Mouse (Mus musculus) liver, embryonic 11.5 days (tissue): ENCODE measurements around the gene Dnmt3b. TPM values are rescaled to one million over a fixed set of nuclear protein-coding genes. Genes with fewer than 3 reads are reported as not detected.
A peak's percentile ranks its signal among the peaks of the same experiment; 100 is the strongest.
"Not testable (repeated sequence)": the region's sequence is repeated elsewhere in the genome, so short reads cannot be mapped to it uniquely, and the experiment has no call there.

ENCODE experiments used
- ATAC-seq: fragments of 200-750 bp; cut with Nextera tagmentation; replicated peaks from 2 replicates; pipeline ENCODE4 v1.8.0; 2017; ENCODE audit warnings: moderate number of reproducible peaks, mild to moderate bottlenecking, moderate TSS enrichment, moderate library complexity; ENCODE audit not compliant: low FRiP score
- DNase-seq: peaks from one replicate; pipeline ENCODE4 v3.0.0-alpha.2; 2017; ENCODE audit warnings: low spot score
- H3K27ac ChIP-seq: fragments of 300-500 bp; sonication (generic); 2 replicates; pipeline ENCODE4 v1.5.1; 2014; ENCODE audit warnings: mild to moderate bottlenecking, low read depth, low read length, control low read depth
- H3K27me3 ChIP-seq: fragments of 300-500 bp; sonication (generic); replicated peaks from 2 replicates; pipeline ENCODE4 v1.6.1; 2014; ENCODE audit warnings: low read length, mixed read lengths; ENCODE audit not compliant: control insufficient read depth, insufficient read depth
- H3K36me3 ChIP-seq: fragments of 300-500 bp; sonication (generic); 2 replicates; pipeline ENCODE4 v1.6.1; 2014; ENCODE audit warnings: mild to moderate bottlenecking, low read length, moderate library complexity, mixed read lengths; ENCODE audit not compliant: control insufficient read depth, insufficient read depth
- H3K4me1 ChIP-seq: fragments of 300-500 bp; sonication (generic); replicated peaks from 2 replicates; pipeline ENCODE4 v1.6.1; 2014; ENCODE audit warnings: low read length, mixed read lengths; ENCODE audit not compliant: control insufficient read depth, insufficient read depth
- H3K4me2 ChIP-seq: fragments of 300-500 bp; sonication (generic); 2 replicates; pipeline ENCODE4 v1.6.1; 2014; ENCODE audit warnings: mild to moderate bottlenecking, control low read depth, moderate library complexity
- H3K4me3 ChIP-seq: fragments of 300-500 bp; sonication (generic); 2 replicates; pipeline ENCODE4 v1.5.1; 2014; ENCODE audit warnings: low read depth, low read length, control low read depth
- H3K9ac ChIP-seq: fragments of 300-500 bp; sonication (generic); 2 replicates; pipeline ENCODE4 v1.6.1; 2014; ENCODE audit warnings: low read depth, low read length, control low read depth
- H3K9me3 ChIP-seq: fragments of 300-500 bp; sonication (generic); 2 replicates; pipeline ENCODE4 v1.6.1; 2016; ENCODE audit warnings: low read length, inconsistent platforms, mixed read lengths; ENCODE audit not compliant: control insufficient read depth
- WGBS: fragments of 180-500 bp; shearing (Covaris S2); extraction: QIAGEN DNeasy Blood & Tissue Kit; methylation state at CpG from one replicate; pipeline ENCODE4 v1.1.7; 2014; 5-methylcytosine and 5-hydroxymethylcytosine counted together
- polyA plus RNA-seq: library from polyadenylated mRNA; unstranded; fragments of >200 nt; fragmentation: Nextera tagmentation; extraction: Ambion mirVana; gene quantifications from 2 replicates; pipeline ENCODE4 v1.2.1, GENCODE M21; 2014

Gene Dnmt3b
- polyA plus RNA-seq, 1 experiment from 2014 or later, result 27.2 TPM

- Histone ChIP-seq H3K4me3 (no peak overlapping the region), H3K9me3 (no peaks in the 10 kb centered on the region), H3K4me2 (no peak overlapping the region), H3K4me1 (peaks cover 13% of the 10 kb centered on the region), H3K9ac (0 out of 2 replicates have a peak overlapping the region, but pooled peaks have one; percentile 46), H3K36me3 (no peaks in the 10 kb centered on the region), H3K27me3 (no peaks in the 10 kb centered on the region), H3K27ac (peak overlapping the region; percentile 63)
- DNase-seq (no peak), ATAC-seq (peak; percentile 76)
- WGBS, result 59% methylated on average over 3 of the region's 3 CpGs
These were observed 63.4 kb downstream of the Dnmt3b start for GRCm38 (mm10) chr2:153712646-153713091.

DNA sequence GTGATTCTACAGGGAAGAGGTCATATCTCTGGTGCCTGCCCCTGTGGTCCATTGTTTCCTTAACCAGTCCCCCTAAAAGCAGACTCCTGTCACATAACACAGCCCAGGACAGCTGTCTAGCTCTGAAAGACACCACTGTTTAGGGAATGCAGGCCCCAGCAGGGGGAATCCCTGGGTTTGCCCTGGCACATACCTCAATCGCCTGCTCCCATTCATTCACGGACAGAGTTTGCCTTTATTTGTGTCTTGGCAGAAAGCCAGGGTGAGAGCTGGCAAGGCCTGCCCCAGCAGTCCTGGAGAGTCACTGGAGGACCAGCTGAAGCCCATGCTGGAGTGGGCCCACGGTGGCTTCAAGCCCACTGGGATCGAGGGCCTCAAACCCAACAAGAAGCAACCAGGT, 64.0 kb downstream of the Dnmt3b start:
- no peaks in the 10 kb centered on the region for H3K9me3 ChIP-seq
- peak overlapping the region; percentile 46; the same call in 1 of the 2 replicates for H3K9ac ChIP-seq
- no peaks in the 10 kb centered on the region for H3K27me3 ChIP-seq
- peak overlapping the region; percentile 63 for H3K27ac ChIP-seq
- H3K36me3 ChIP-seq, result no peaks in the 10 kb centered on the region
- H3K4me3 ChIP-seq, result no peak overlapping the region
- ATAC-seq (no peak), DNase-seq (no peak)
- WGBS, result 74% methylated on average over 4 of the region's 4 CpGs
- no peak overlapping the region for H3K4me2 ChIP-seq
- peaks cover 14% of the 10 kb centered on the region for H3K4me1 ChIP-seq

DNA sequence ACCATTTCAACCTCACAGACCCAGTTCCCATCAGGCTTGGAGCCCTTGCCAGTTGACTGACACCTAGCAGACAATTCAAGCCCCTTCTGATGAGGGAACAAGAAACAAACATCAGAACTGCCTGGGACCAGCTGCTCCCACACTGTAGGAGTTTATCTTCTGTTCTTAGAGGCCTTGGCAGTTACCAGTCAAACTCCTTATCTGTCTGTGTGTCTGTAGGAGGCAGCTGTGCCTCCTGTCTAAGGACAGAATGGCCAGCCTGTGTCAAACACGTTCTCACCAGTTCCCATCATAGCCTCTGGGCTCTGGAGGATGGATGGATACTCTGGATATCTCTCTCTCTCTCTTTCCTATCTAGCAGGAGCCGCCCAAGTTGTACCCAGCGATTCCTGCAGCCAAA, 68.6 kb downstream of the Dnmt3b start:
- not testable (repeated sequence) for H3K36me3 ChIP-seq, H3K4me3 ChIP-seq, H3K9me3 ChIP-seq, H3K27me3 ChIP-seq, H3K9ac ChIP-seq, DNase-seq
- 36% methylated on average over 3 of the region's 3 CpGs for WGBS
- Histone ChIP-seq H3K4me2 (peak overlapping the region; percentile 34), H3K4me1 (peaks cover 15% of the 10 kb centered on the region), H3K27ac (peak overlapping the region; percentile 52; the same call in 1 of the 2 replicates)
- peak; percentile 90 for ATAC-seq

DNA sequence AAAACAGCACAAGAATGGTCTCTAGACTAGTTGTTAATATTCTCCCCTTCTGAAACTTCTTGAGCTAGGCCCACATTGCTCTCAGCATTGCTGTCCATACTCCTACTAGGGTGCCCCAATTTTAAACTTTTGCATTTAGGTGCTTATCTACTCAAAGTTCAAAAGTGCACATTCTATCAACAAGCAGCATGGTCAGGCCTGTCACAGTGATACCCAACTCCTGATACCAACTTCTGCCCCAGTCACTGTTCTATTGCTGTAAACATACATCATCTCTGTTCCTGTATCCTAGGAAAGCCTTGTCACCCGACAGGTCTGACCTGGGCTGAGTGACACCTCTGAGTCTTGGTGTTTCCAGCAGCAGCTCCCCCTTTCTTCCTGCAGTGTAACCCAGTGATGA, 73.8 kb downstream of the Dnmt3b start:
- Histone ChIP-seq H3K9ac (0 out of 2 replicates have a peak overlapping the region, but pooled peaks have one; percentile 14), H3K9me3 (no peaks in the 10 kb centered on the region), H3K4me3 (no peak overlapping the region), H3K27ac (peak overlapping the region; percentile 48), H3K4me1 (peaks cover 24% of the 10 kb centered on the region), H3K27me3 (no peaks in the 10 kb centered on the region), H3K4me2 (no peak overlapping the region), H3K36me3 (no peaks in the 10 kb centered on the region)
- no peak for DNase-seq
- ATAC-seq, result peak; percentile 33
- 60% methylated on average over 1 of the region's 1 CpGs for WGBS

DNA sequence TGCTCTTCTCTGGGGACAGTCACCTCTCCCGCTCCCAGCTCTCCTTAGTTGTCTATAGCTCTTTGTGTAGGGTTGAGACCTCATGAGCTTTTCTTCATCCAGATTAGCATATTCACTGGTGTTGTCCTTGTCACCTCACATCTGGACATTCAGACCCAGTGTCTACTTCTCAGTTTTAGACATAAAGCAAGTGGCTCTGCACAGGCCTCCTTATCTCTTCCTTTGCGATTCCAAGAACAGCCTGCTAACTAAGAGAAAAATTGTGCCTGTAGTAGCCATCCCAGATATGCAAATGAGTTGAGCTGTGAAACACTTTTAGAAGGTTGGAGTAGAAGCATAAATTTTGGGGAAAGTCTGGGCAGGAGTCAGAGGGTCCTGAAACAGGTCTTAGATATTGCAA, 75.2 kb downstream of the Dnmt3b start:
- H3K4me3 ChIP-seq, result no peak overlapping the region
- ATAC-seq (peak; percentile 93), DNase-seq (no peak)
- peak overlapping the region; percentile 20 for H3K4me2 ChIP-seq
- H3K9ac ChIP-seq, result no peak overlapping the region
- peaks cover 18% of the 10 kb centered on the region for H3K4me1 ChIP-seq
- no peaks in the 10 kb centered on the region for H3K36me3 ChIP-seq
- no peaks in the 10 kb centered on the region for H3K9me3 ChIP-seq
- peak overlapping the region; percentile 20; the same call in 1 of the 2 replicates for H3K27ac ChIP-seq
- no peaks in the 10 kb centered on the region for H3K27me3 ChIP-seq
- 47% methylated on average over 2 of the region's 2 CpGs for WGBS

DNA sequence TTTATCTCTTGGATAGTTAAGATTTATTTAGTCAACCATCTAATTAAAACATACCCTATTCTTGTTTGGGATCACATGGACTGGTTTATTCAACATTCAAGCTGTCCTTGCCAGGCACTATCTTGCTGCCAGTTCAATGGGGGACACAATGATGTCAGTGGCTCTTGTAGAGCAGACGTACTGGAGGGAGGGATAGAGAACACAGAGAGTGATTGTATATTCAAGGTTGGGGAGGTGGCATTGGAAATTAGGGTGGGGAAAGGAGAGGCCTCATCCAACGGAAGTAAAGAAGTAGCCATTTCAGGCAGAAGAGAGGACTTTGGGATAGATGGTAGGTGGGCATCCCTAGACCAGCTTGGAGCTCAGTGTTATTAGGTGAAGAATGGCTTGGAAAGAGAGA, 75.6 kb downstream of the Dnmt3b start:
- 0 out of 2 replicates have a peak overlapping the region, but pooled peaks have one; percentile 25 for H3K27ac ChIP-seq

DNA sequence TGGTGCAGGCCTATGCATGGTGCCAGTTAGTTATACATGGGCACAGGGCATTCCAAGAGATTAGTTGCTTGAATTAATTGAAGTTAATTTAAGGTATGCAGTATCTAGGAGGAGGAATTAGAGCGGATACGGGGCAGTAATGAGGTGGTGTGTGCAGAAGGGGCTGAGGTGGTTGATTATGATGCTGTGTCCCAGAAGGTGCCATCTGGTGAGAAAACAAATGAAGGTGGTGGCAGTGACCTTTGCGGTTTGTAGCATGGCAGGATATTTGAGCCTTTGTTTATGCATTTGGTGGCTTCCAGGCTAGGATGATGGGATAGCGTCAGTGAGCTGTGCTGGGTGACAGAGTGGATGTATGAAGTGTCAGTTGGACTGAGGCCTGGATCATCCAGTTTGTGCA, 76.0 kb downstream of the Dnmt3b start:
- no peak for ATAC-seq
- H3K27ac ChIP-seq, result no peak overlapping the region
- WGBS, result 89% methylated on average over 4 of the region's 4 CpGs
- no peak overlapping the region for H3K4me3 ChIP-seq
- no peak for DNase-seq
- H3K4me2 ChIP-seq, result no peak overlapping the region
- H3K9ac ChIP-seq, result no peak overlapping the region
- H3K36me3 ChIP-seq, result no peaks in the 10 kb centered on the region
- peaks cover 18% of the 10 kb centered on the region for H3K4me1 ChIP-seq
- H3K27me3 ChIP-seq, result no peaks in the 10 kb centered on the region
- no peaks in the 10 kb centered on the region for H3K9me3 ChIP-seq

More for the DNA sequence above, 75.6 kb downstream of the Dnmt3b start:
- H3K27me3 ChIP-seq, result no peaks in the 10 kb centered on the region
- H3K9ac ChIP-seq, result no peak overlapping the region
- H3K36me3 ChIP-seq, result no peaks in the 10 kb centered on the region
- 61% methylated on average over 2 of the region's 2 CpGs for WGBS
- ATAC-seq (peak; percentile 50; the same call in 1 of the 2 replicates), DNase-seq (no peak)
- H3K9me3 ChIP-seq, result no peaks in the 10 kb centered on the region
- H3K4me2 ChIP-seq, result peak overlapping the region; percentile 20; the same call in 1 of the 2 replicates
- H3K4me3 ChIP-seq, result no peak overlapping the region
- peaks cover 18% of the 10 kb centered on the region for H3K4me1 ChIP-seq

- DNase-seq (no peak), ATAC-seq (no peak)
- H3K9ac ChIP-seq, result no peak overlapping the region
- no peak overlapping the region for H3K4me3 ChIP-seq
- H3K36me3 ChIP-seq, result no peaks in the 10 kb centered on the region
- H3K27me3 ChIP-seq, result no peaks in the 10 kb centered on the region
- no peak overlapping the region for H3K27ac ChIP-seq
- no peak overlapping the region for H3K4me2 ChIP-seq
- H3K4me1 ChIP-seq, result no peaks in the 10 kb centered on the region
- no peaks in the 10 kb centered on the region for H3K9me3 ChIP-seq
- WGBS, result 69% methylated on average over 4 of the region's 4 CpGs
These were observed 84.8 kb downstream of the Dnmt3b start for GRCm38 (mm10) chr2:153734033-153734432.
